8 mouse cellular contexts compared by ENCODE assay signal in the genomic region with DNA sequence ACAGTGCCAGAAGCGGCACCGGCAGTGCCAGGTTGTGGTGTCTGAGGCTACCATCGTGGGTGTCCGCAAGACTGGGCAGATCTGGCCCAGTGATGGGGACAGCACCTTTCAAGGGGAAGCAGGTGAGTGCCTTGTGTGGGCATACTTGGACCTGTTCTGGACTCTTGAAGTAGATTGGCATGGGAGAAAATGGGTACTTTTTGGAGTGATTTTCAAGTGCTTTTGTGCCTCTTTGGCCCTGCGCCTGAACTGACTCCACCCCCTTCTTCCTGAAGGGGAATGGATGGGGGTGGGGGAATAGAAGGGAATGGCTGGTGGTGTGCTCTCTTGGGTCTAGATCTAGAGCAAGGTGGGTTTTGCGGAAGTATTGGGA. TPM values are rescaled to one million over a fixed set of nuclear protein-coding genes. Genes with fewer than 3 reads are reported as not detected.
DNase-seq lines count a peak whose midpoint lies in the region; ATAC-seq and TF ChIP-seq lines count a peak whose summit lies in the region.

No protein-coding gene starts in this region.

- peak overlapping the region; percentile 6; the same call in 1 of the 2 replicates for H3K27ac ChIP-seq in cortical plate, adult 2 months (ENCODE audit: insufficient read depth, low read length)
- no peak overlapping the region for H3K27ac ChIP-seq in limb, embryonic 12.5 days
- H3K27ac ChIP-seq in midbrain, postnatal 0 days (ENCODE audit: low read depth, low read length), result no peak overlapping the region

- 12% methylated on average over 6 of the region's 6 CpGs for WGBS in limb, embryonic 12.5 days
- 21% methylated on average over 6 of the region's 6 CpGs for WGBS in midbrain, postnatal 0 days

- peak overlapping the region; percentile 88 for H3K9ac ChIP-seq in limb, embryonic 12.5 days (replicated peaks)
- peak overlapping the region; percentile 73 for H3K9ac ChIP-seq in midbrain, postnatal 0 days (replicated peaks; ENCODE audit: low read length, poor library complexity, severe bottlenecking)

- ATAC-seq in limb, embryonic 12.5 days (ENCODE audit: insufficient number of reproducible peaks, insufficient read depth, low FRiP score, low TSS enrichment, low read depth), result no peak
- no peak for ATAC-seq in midbrain, postnatal 0 days (ENCODE audit: low FRiP score)

- H3K36me3 ChIP-seq in limb, embryonic 12.5 days, result peaks cover 26% of the 10 kb centered on the region
- no peaks in the 10 kb centered on the region for H3K36me3 ChIP-seq in midbrain, postnatal 0 days (ENCODE audit: insufficient read depth, low read length)

- intact Hi-C loops in left cerebral cortex, postnatal 4 days (cut with DNase I), result no loop called here
- intact Hi-C loops in left cerebral cortex, postnatal 25 days (cut with DNase I), result loop anchor here (5.0 kb wide), 1 partner anchor 40 kb away; no protein-coding TSS in a partner anchor
- intact Hi-C loops in heart, postnatal 36 days (cut with DNase I), result loop anchor here (2.0 to 10.0 kb wide), 3 partner anchors 35 to 453 kb away; partner anchors contain the start of genes Gucd1 and Snrpd3

- DNase-seq in left cerebral cortex, postnatal 4 days, result peak; percentile 28
- no peak for DNase-seq in left cerebral cortex, postnatal 25 days (ENCODE audit: low spot score in 2 of 2)
- DNase-seq in heart, postnatal 36 days, result peak; percentile 34 to 40
- no peak for DNase-seq in midbrain, postnatal 0 days (ENCODE audit: low spot score)
- no peak for DNase-seq in T-cell, adult 2 months (ENCODE audit: low spot score)
- DNase-seq in thymus, postnatal 10 days (ENCODE audit: low spot score in 2 of 2), result no peak

- peaks cover 10% of the 10 kb centered on the region for H3K4me1 ChIP-seq in cortical plate, adult 2 months (ENCODE audit: control insufficient read depth, insufficient read depth, low read length)
- peaks cover 58% of the 10 kb centered on the region for H3K4me1 ChIP-seq in limb, embryonic 12.5 days (replicated peaks)
- peaks cover 37% of the 10 kb centered on the region for H3K4me1 ChIP-seq in midbrain, postnatal 0 days (ENCODE audit: insufficient read depth, low read length)

- no peaks in the 10 kb centered on the region for H3K9me3 ChIP-seq in limb, embryonic 12.5 days
- H3K9me3 ChIP-seq in midbrain, postnatal 0 days (ENCODE audit: low read length), result no peaks in the 10 kb centered on the region

- H3K4me2 ChIP-seq in limb, embryonic 12.5 days, result peak overlapping the region; percentile 95
- peak overlapping the region; percentile 95 for H3K4me2 ChIP-seq in midbrain, postnatal 0 days (ENCODE audit: low read depth, low read length, poor library complexity, severe bottlenecking)

- peak overlapping the region; percentile 73 for H3K4me3 ChIP-seq in cortical plate, adult 2 months (ENCODE audit: insufficient read depth, low read length)
- H3K4me3 ChIP-seq in limb, embryonic 12.5 days (replicated peaks), result peak overlapping the region; percentile 91
- H3K4me3 ChIP-seq in midbrain, postnatal 0 days (ENCODE audit: low read depth, low read length), result peak overlapping the region; percentile 64

- no peak for TF ChIP-seq POLR2A in cortical plate, adult 2 months (IDR thresholded peaks at IDR 0.05; ENCODE audit: extremely low read depth, insufficient read depth, low read length)

- TF ChIP-seq CTCF in cortical plate, adult 2 months (IDR thresholded peaks at IDR 0.05; ENCODE audit: extremely low read depth, insufficient read depth, low read length), result no peak
- no peak for TF ChIP-seq CTCF in midbrain, postnatal 0 days (IDR thresholded peaks at IDR 0.05)

- peaks cover 6% of the 10 kb centered on the region; the same call in 1 of the 2 replicates for H3K27me3 ChIP-seq in limb, embryonic 12.5 days
- H3K27me3 ChIP-seq in midbrain, postnatal 0 days (ENCODE audit: insufficient read depth, low read length), result no peaks in the 10 kb centered on the region

RNA-seq across cellular contexts. Expression of gene Bcr, which starts 1.8 kb away (rescaled TPM):
- total RNA-seq in left cerebral cortex, postnatal 4 days (2021), result 10 to 100 TPM; 91.0 to 94.5 TPM
- total RNA-seq in left cerebral cortex, postnatal 25 days (2021), result 100 to 1,000 TPM in 1 of 2 experiments, 10 to 100 TPM in 1; 92.8 to 112 TPM
- polyA plus RNA-seq in cortical plate, adult 2 months (2012; rRNA removed), result 67.3 and 78.1 TPM in 2 replicates
- total RNA-seq in heart, postnatal 36 days (2021), result 1 to 10 TPM; 8.3 to 9.1 TPM
- 9.9 and 11.0 TPM in 2 replicates for polyA plus RNA-seq in limb, embryonic 12.5 days (2016; fragmentation: Nextera tagmentation; extraction: Ambion mirVana)
- total RNA-seq in midbrain, postnatal 0 days (2014; rRNA removed), result 59.8 and 63.5 TPM in 2 replicates
- polyA plus RNA-seq in midbrain, postnatal 0 days (2015; fragmentation: Nextera tagmentation; extraction: Ambion mirVana), result 9.4 and 11.0 TPM in 2 replicates

RNA-seq across cellular contexts. Expression of gene Rab36, which starts 25.3 kb away (rescaled TPM):
- total RNA-seq in left cerebral cortex, postnatal 4 days (2021), result 10 to 100 TPM; 35.5 to 36.1 TPM
- 10 to 100 TPM; 29.3 to 35.7 TPM for total RNA-seq in left cerebral cortex, postnatal 25 days (2021)
- 40.8 and 40.9 TPM in 2 replicates for polyA plus RNA-seq in cortical plate, adult 2 months (2012; rRNA removed)
- total RNA-seq in heart, postnatal 36 days (2021), result under 1 TPM; 0.58 to 0.92 TPM
- polyA plus RNA-seq in limb, embryonic 12.5 days (2016; fragmentation: Nextera tagmentation; extraction: Ambion mirVana), result 11.7 and 13.5 TPM in 2 replicates
- total RNA-seq in midbrain, postnatal 0 days (2014; rRNA removed), result 15.5 and 18.1 TPM in 2 replicates
- polyA plus RNA-seq in midbrain, postnatal 0 days (2015; fragmentation: Nextera tagmentation; extraction: Ambion mirVana), result 28.4 and 30.9 TPM in 2 replicates

RNA-seq across cellular contexts. Expression of gene Rsph14, which starts 29.8 kb away (rescaled TPM):
- under 1 TPM; 0.70 to 0.81 TPM for total RNA-seq in left cerebral cortex, postnatal 4 days (2021)
- under 1 TPM; 0.25 to 0.55 TPM for total RNA-seq in left cerebral cortex, postnatal 25 days (2021)
- polyA plus RNA-seq in cortical plate, adult 2 months (2012; rRNA removed), result 0.17 and 0.21 TPM in 2 replicates
- total RNA-seq in heart, postnatal 36 days (2021), result not detected
- not detected in 2 replicates for polyA plus RNA-seq in limb, embryonic 12.5 days (2016; fragmentation: Nextera tagmentation; extraction: Ambion mirVana)
- 0.27 and 1.5 TPM in 2 replicates for total RNA-seq in midbrain, postnatal 0 days (2014; rRNA removed)
- 0.43 and 1.2 TPM in 2 replicates for polyA plus RNA-seq in midbrain, postnatal 0 days (2015; fragmentation: Nextera tagmentation; extraction: Ambion mirVana)

Comparison
In these comparisons a context has a peak if more than half of its experiments do, and no peak if none do; other contexts are left out.
1. DNase-seq: peak in left cerebral cortex, postnatal 4 days (single experiment) and heart, postnatal 36 days (2 of 2); none in left cerebral cortex, postnatal 25 days (0 of 2), midbrain, postnatal 0 days (single experiment), T-cell, adult 2 months (single experiment) and thymus, postnatal 10 days (0 of 2).
2. Peak in every context shown above with its lines, with median percentiles within 50 percentile points of each other: H3K4me3 ChIP-seq.